Mouse (Mus musculus) heart, adult 2 months (tissue): ENCODE results near the gene Myo15. TPM values are rescaled to one million over a fixed set of nuclear protein-coding genes. Genes with fewer than 3 reads are reported as not detected.
"Not testable (repeated sequence)": the region's sequence is repeated elsewhere in the genome, so short reads cannot be mapped to it uniquely, and the experiment has no call there.

Experiments
- DNase-seq, 2 experiments: peaks; one replicate each; pipeline ENCODE4 v3.0.0; 2021
- H3K27ac ChIP-seq: fragments of 200-600 bp; 2 replicates; pipeline ENCODE4 v1.8.1; 2022
- H3K27me3 ChIP-seq: fragments of 200-500 bp; 2 replicates; pipeline ENCODE4 v1.6.1; 2012; ENCODE audit warnings: mild to moderate bottlenecking, low read length, inconsistent platforms, mixed read lengths; ENCODE audit not compliant: control insufficient read depth, insufficient read depth
- H3K36me3 ChIP-seq: fragments of 200-500 bp; 2 replicates; pipeline ENCODE4 v1.6.1; 2012; ENCODE audit warnings: low read length, inconsistent platforms; ENCODE audit not compliant: control insufficient read depth, insufficient read depth
- H3K4me1 ChIP-seq: fragments of 200-500 bp; 2 replicates; pipeline ENCODE4 v1.6.1; 2011; ENCODE audit warnings: low read length; ENCODE audit not compliant: control insufficient read depth, insufficient read depth
- H3K4me3 ChIP-seq: fragments of 200-600 bp; 2 replicates; pipeline ENCODE4 v1.8.1; 2022
- H3K79me2 ChIP-seq: fragments of 200-500 bp; replicated peaks from 2 replicates; pipeline ENCODE4 v1.6.1; 2012; ENCODE audit warnings: mild to moderate bottlenecking, inconsistent platforms, low read length, moderate library complexity, mixed read lengths; ENCODE audit not compliant: control insufficient read depth, insufficient read depth
- H3K9ac ChIP-seq: fragments of 200-500 bp; 2 replicates; pipeline ENCODE4 v1.6.1; 2012; ENCODE audit warnings: low read depth, mild to moderate bottlenecking, control low read depth, inconsistent platforms, low read length, mixed read lengths
- CTCF ChIP-seq: fragments of 200-600 bp; IDR thresholded peaks from 2 replicates; pipeline ENCODE4 v1.8.1; 2022; ENCODE audit warnings: antibody characterized with exemption, mild to moderate bottlenecking, moderate library complexity
- EP300 ChIP-seq: fragments of 200-500 bp; IDR thresholded peaks from 2 replicates; pipeline ENCODE4 v1.6.1; 2011; ENCODE audit warnings: low read depth, low read length, control low read depth; ENCODE audit not compliant: insufficient read depth
- POLR2A ChIP-seq: fragments of 200-500 bp; IDR thresholded peaks from 2 replicates; pipeline ENCODE4 v1.6.1; 2011; ENCODE audit warnings: mild to moderate bottlenecking, low read depth, low read length, control low read depth; ENCODE audit not compliant: insufficient read depth
- WGBS: fragments of 180-500 bp; shearing (Covaris S2); methylation state at CpG from one replicate; pipeline ENCODE4 v1.1.7; 2018; 5-methylcytosine and 5-hydroxymethylcytosine counted together
- intact Hi-C: fragments of 180-260 bp; cut with DNase I; formaldehyde crosslinking; loops from one replicate; pipeline ENCODE4 v1.15.1; 2025
- polyA plus RNA-seq: library from polyadenylated mRNA; depleted of rRNA; stranded (reverse); fragments of >200 nt; gene quantifications from 2 replicates; pipeline ENCODE4 v1.2.3, GENCODE M21; 2012; rRNA removed
- total RNA-seq, 2 experiments: library from RNA; stranded (reverse); gene quantifications; 2 replicates each; pipeline ENCODE4 v1.2.3; 2021

Gene Myo15
- total and polyA plus RNA-seq, 3 experiments, result 0.03 to 0.06 (median 0.05) TPM

- no peak for TF ChIP-seq CTCF
- TF ChIP-seq POLR2A, result no peak
- TF ChIP-seq EP300, result no peak
- Histone ChIP-seq H3K4me1 (no peaks in the 10 kb centered on the region), H3K4me3 (no peak overlapping the region), H3K27me3 (no peaks in the 10 kb centered on the region), H3K36me3 (peaks cover 3% of the 10 kb centered on the region), H3K27ac (no peak overlapping the region), H3K9ac (no peak overlapping the region), H3K79me2 (no peaks in the 10 kb centered on the region)
- intact Hi-C loops, result no loop called here
- DNase-seq, result no peak
- over 99% methylated on average over 3 of the region's 3 CpGs for WGBS
These were observed 88.5 kb downstream of the Myo15 start for GRCm38 (mm10) chr11:60557675-60558074.

- intact Hi-C loops, result no loop called here
These were observed 90.2 kb downstream of the Myo15 start for GRCm38 (mm10) chr11:60559342-60559741.

GRCm38 (mm10) chr11:60574006-60574405 lies 104.9 kb downstream of the Myo15 start:
- DNase-seq, H3K4me3 ChIP-seq, H3K4me1 ChIP-seq, intact Hi-C loops, H3K36me3 ChIP-seq, H3K9ac ChIP-seq, H3K27ac ChIP-seq, H3K79me2 ChIP-seq, H3K27me3 ChIP-seq: not testable (repeated sequence)
- WGBS, result 77% methylated on average over 11 of the region's 12 CpGs

More at GRCm38 (mm10) chr11:60559342-60559741, 90.2 kb downstream of the Myo15 start:
- H3K27ac ChIP-seq, result no peak overlapping the region
- WGBS, result 10% methylated on average over 3 of the region's 3 CpGs
- H3K9ac ChIP-seq, result no peak overlapping the region
- no peaks in the 10 kb centered on the region for H3K4me1 ChIP-seq
- no peaks in the 10 kb centered on the region for H3K79me2 ChIP-seq
- peak; percentile 61 to 75 for DNase-seq
- TF ChIP-seq EP300, result peak; percentile 81
- TF ChIP-seq CTCF, result no peak; the same call in 1 of the 2 replicates
- TF ChIP-seq POLR2A, result no peak
- no peaks in the 10 kb centered on the region for H3K36me3 ChIP-seq
- no peaks in the 10 kb centered on the region for H3K27me3 ChIP-seq
- H3K4me3 ChIP-seq, result no peak overlapping the region

Other genes starting within 250 kb of the Myo15 start
- gene Srebf1, start 246.8 kb upstream of the Myo15 start, total RNA-seq, result 10 to 100 TPM; 25.3 to 35.4 TPM
- gene Srebf1, start 246.8 kb upstream of the Myo15 start, polyA plus RNA-seq, result 42.6 and 54.0 TPM in 2 replicates
- 100 to 1,000 TPM; 102 to 113 TPM for gene Tom1l2, start 116.4 kb upstream of the Myo15 start, total RNA-seq
- 123 and 149 TPM in 2 replicates for gene Tom1l2, start 116.4 kb upstream of the Myo15 start, polyA plus RNA-seq
- 1 to 10 TPM; 1.6 to 2.4 TPM for gene Drc3, start 116.0 kb upstream of the Myo15 start, total RNA-seq
- gene Drc3, start 116.0 kb upstream of the Myo15 start, polyA plus RNA-seq, result 4.1 and 4.2 TPM in 2 replicates
- gene Gid4, start 52.2 kb upstream of the Myo15 start, total RNA-seq, result 10 to 100 TPM; 47.8 to 49.5 TPM
- gene Gid4, start 52.2 kb upstream of the Myo15 start, polyA plus RNA-seq, result 30.5 and 53.8 TPM in 2 replicates
- gene Atpaf2, start 50.9 kb upstream of the Myo15 start, total RNA-seq, result 10 to 100 TPM; 39.8 to 45.3 TPM
- gene Atpaf2, start 50.9 kb upstream of the Myo15 start, polyA plus RNA-seq, result 37.7 and 46.7 TPM in 2 replicates
- gene Drg2, start 14.7 kb upstream of the Myo15 start, total RNA-seq, result 10 to 100 TPM; 28.1 to 28.8 TPM
- 34.4 and 40.4 TPM in 2 replicates for gene Drg2, start 14.7 kb upstream of the Myo15 start, polyA plus RNA-seq
- gene Alkbh5, start 67.0 kb downstream of the Myo15 start, total RNA-seq, result 10 to 100 TPM; 80.1 to 90.3 TPM
- gene Alkbh5, start 67.0 kb downstream of the Myo15 start, polyA plus RNA-seq, result 24.0 and 36.7 TPM in 2 replicates
- gene Llgl1, start 230.4 kb downstream of the Myo15 start, total RNA-seq, result 10 to 100 TPM; 11.1 TPM
- 23.5 and 25.9 TPM in 2 replicates for gene Llgl1, start 230.4 kb downstream of the Myo15 start, polyA plus RNA-seq